Mouse (Mus musculus): Measurements from ENCODE around the gene Hdac1.

Gene Hdac1

GRCm38 (mm10) chr4:129476047-129476446, 66.5 kb downstream of the Hdac1 start:
- no peak for DNase-seq (ENCODE audit: low read depth, low spot score)

Measured in telencephalon, adult 2 months (tissue).